Mouse (Mus musculus) bone marrow, adult 2 months (tissue): ENCODE measurements around the gene Colgalt2.

Source experiments
- CTCF ChIP-seq: fragments of 200-500 bp; IDR thresholded peaks from 2 replicates; pipeline ENCODE4 v1.5.1; 2011; ENCODE audit warnings: low read length, control low read depth; ENCODE audit not compliant: control insufficient read depth, insufficient read depth
- POLR2A ChIP-seq: fragments of 200-500 bp; IDR thresholded peaks from 2 replicates; pipeline ENCODE4 v1.6.1; 2011; ENCODE audit warnings: low read depth, mild to moderate bottlenecking, control low read depth, low read length, borderline replicate concordance; ENCODE audit not compliant: control insufficient read depth

DNA sequence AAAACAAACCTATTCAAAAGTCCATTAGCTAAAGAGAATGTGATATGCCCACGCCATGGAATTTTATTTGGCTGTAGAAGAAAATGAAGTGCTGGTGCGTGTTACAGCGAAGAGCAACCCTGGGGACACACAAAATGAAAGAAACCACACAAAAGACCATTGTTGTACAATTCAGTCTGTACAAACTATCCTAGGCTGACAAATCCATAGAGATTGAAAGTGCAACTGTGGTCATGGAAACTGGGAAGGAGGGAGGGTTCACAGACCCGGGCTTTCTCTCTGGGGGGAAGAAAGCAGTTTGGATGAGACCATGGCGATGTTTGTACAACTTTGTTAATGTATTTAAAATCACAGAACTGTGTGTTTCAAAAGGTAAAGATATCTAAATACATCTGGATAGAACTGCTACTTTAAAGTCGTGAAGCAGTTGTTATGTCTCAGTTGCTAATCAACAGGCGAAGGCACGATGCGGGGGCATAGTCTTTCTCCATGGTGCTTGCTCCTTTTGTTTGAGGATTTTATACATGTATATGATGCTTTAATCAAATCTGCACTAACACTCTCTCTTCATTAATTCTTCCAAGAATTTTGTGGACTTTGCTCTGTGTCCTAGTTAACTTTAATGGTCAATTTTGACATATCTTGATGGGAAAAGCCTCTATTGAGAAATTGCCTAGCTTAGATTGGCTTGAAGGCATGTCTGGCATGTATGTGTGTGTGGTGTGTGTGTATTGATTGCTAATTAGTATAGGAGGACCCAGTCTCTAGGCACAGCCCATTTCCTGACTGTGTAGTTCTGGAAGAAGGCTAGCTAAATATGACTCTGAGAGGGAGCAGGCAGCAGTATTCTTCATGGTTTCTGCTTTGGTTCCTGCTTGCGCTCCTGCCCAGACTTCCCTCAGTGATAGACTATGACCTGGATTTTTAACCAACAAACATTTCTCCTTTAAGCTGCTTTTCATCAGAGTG lies 55.9 kb downstream of the Colgalt2 start:
- TF ChIP-seq POLR2A, result no peak
- TF ChIP-seq CTCF, result no peak
